Mouse (Mus musculus) CH12.LX (cell line): ENCODE results near the gene Gm20388. TPM values are rescaled to one million over a fixed set of nuclear protein-coding genes. Genes with fewer than 3 reads are reported as not detected.

ENCODE experiments used
- DNase-seq: peaks from one replicate; pipeline ENCODE4 v3.0.0-alpha.2; 2013; ENCODE audit errors: extremely low read depth
- H3K27ac ChIP-seq: 2 replicates; pipeline ENCODE4 v1.5.1; 2012; ENCODE audit warnings: low read depth, mild to moderate bottlenecking, control low read depth, moderate library complexity; ENCODE audit not compliant: insufficient read depth
- H3K27me3 ChIP-seq: replicated peaks from 2 replicates; pipeline ENCODE3; 2012; ENCODE audit warnings: inconsistent platforms
- H3K36me3 ChIP-seq, 2 experiments: replicated peaks in 1 of 2; 2 replicates each; pipeline versions ENCODE3 to v1.6.1; 2012; ENCODE audit warnings: inconsistent platforms in 1 of 2, low read length in 1 of 2, mild to moderate bottlenecking in 1 of 2, mixed read lengths in 1 of 2, moderate library complexity in 1 of 2; ENCODE audit not compliant: control insufficient read depth in 1 of 2, insufficient read depth in 1 of 2
- H3K4me1 ChIP-seq, 2 experiments: 2 replicates each; pipeline ENCODE4 v1.6.1; 2012; ENCODE audit warnings: inconsistent platforms in 1 of 2, moderate library complexity in 1 of 2; ENCODE audit not compliant: insufficient read depth in 2 of 2, control insufficient read depth in 1 of 2
- H3K4me2 ChIP-seq: 2 replicates; pipeline ENCODE4 v1.6.1; 2012; ENCODE audit warnings: low read depth, mild to moderate bottlenecking, control low read depth; ENCODE audit not compliant: poor library complexity, insufficient read depth, severe bottlenecking
- H3K4me3 ChIP-seq, 3 experiments: fragments of 150-350 bp in 1 of 3; sonication (generic) in 1 of 3; replicated peaks in 1 of 3; 2 replicates each; pipeline versions ENCODE3 to v1.5.1; 2011 to 2012; ENCODE audit warnings: low read depth in 2 of 3, low read length in 2 of 3, mild to moderate bottlenecking in 2 of 3, moderate library complexity in 2 of 3, control low read depth in 1 of 3, improper control_type of control experiment in 1 of 3, inconsistent platforms in 1 of 3, mixed read lengths in 1 of 3; ENCODE audit not compliant: poor library complexity in 1 of 3
- H3K79me2 ChIP-seq: replicated peaks from 2 replicates; pipeline ENCODE4 v1.6.1; 2012; ENCODE audit warnings: mild to moderate bottlenecking, moderate library complexity; ENCODE audit not compliant: control insufficient read depth, poor library complexity, insufficient read depth, severe bottlenecking; ENCODE audit errors: extremely low read depth
- H3K9ac ChIP-seq: 2 replicates; pipeline ENCODE4 v1.6.1; 2012; ENCODE audit warnings: low read depth, mild to moderate bottlenecking, control low read depth, moderate library complexity; ENCODE audit not compliant: insufficient read depth
- H3K9me3 ChIP-seq: replicated peaks from 2 replicates; pipeline ENCODE3; 2012; ENCODE audit warnings: low read length, inconsistent platforms, mixed read lengths
- CHD1 ChIP-seq: IDR thresholded peaks from 2 replicates; pipeline ENCODE4 v1.6.1; 2012; ENCODE audit warnings: low read depth, low read length, improper control_type of control experiment, inconsistent platforms
- CTCF ChIP-seq, 2 experiments: IDR thresholded peaks in 1 of 2; conservative IDR thresholded peaks in 1 of 2; 2 replicates each; pipeline ENCODE4 v1.5.1; 2011 to 2012; ENCODE audit warnings: low read depth in 2 of 2, low read length in 2 of 2, improper control_type of control experiment in 1 of 2, inconsistent platforms in 1 of 2, mild to moderate bottlenecking in 1 of 2, moderate library complexity in 1 of 2
- E2F4 ChIP-seq: IDR thresholded peaks from 2 replicates; pipeline ENCODE4 v1.6.1; 2011; ENCODE audit warnings: low read depth, low read length, improper control_type of control experiment; ENCODE audit not compliant: insufficient replicate concordance
- ELF1 ChIP-seq: IDR thresholded peaks from 2 replicates; pipeline ENCODE4 v1.6.1; 2014; ENCODE audit warnings: low read depth, mild to moderate bottlenecking, inconsistent platforms, low read length, improper control_type of control experiment
- EP300 ChIP-seq: IDR thresholded peaks from 2 replicates; pipeline ENCODE4 v1.6.1; 2011; ENCODE audit warnings: low read length, improper control_type of control experiment
- JUND ChIP-seq: conservative IDR thresholded peaks from 2 replicates; pipeline ENCODE4 v1.6.1; 2011; ENCODE audit warnings: low read depth, low read length, improper control_type of control experiment
- KAT2A ChIP-seq: IDR thresholded peaks from 2 replicates; pipeline ENCODE4 v1.6.1; 2012; ENCODE audit warnings: low read length, improper control_type of control experiment, inconsistent platforms; ENCODE audit not compliant: insufficient replicate concordance
- MAFK ChIP-seq: IDR thresholded peaks from 2 replicates; pipeline ENCODE4 v1.6.1; 2011; ENCODE audit warnings: low read length, improper control_type of control experiment; ENCODE audit not compliant: insufficient replicate concordance
- MAX ChIP-seq: IDR thresholded peaks from 2 replicates; pipeline ENCODE4 v1.6.1; 2011; ENCODE audit warnings: low read length, improper control_type of control experiment
- MEF2A ChIP-seq: IDR thresholded peaks from 2 replicates; pipeline ENCODE4 v1.6.1; 2014; ENCODE audit warnings: low read depth, mild to moderate bottlenecking, inconsistent platforms, low read length, improper control_type of control experiment, borderline replicate concordance
- NELFE ChIP-seq: IDR thresholded peaks from 2 replicates; pipeline ENCODE4 v1.6.1; 2011; ENCODE audit warnings: low read depth, low read length, improper control_type of control experiment
- NRF1 ChIP-seq: IDR thresholded peaks from 2 replicates; pipeline ENCODE4 v1.6.1; 2014; ENCODE audit warnings: low read depth, mild to moderate bottlenecking, inconsistent platforms, low read length, improper control_type of control experiment, moderate library complexity
- POLR2A ChIP-seq: IDR thresholded peaks from 2 replicates; pipeline ENCODE4 v1.6.1; 2011; ENCODE audit warnings: low read depth, mild to moderate bottlenecking, improper control_type of control experiment, low read length
- RAD21 ChIP-seq: IDR thresholded peaks from 2 replicates; pipeline ENCODE4 v1.6.1; 2011; ENCODE audit warnings: low read depth, mild to moderate bottlenecking, low read length, improper control_type of control experiment, moderate library complexity
- SIN3A ChIP-seq: IDR thresholded peaks from 2 replicates; pipeline ENCODE4 v1.6.1; 2012; ENCODE audit warnings: low read length, improper control_type of control experiment, inconsistent platforms
- TCF12 ChIP-seq: IDR thresholded peaks from 2 replicates; pipeline ENCODE4 v1.6.1; 2014; ENCODE audit warnings: low read depth, mild to moderate bottlenecking, inconsistent platforms, low read length, improper control_type of control experiment
- ZC3H11A ChIP-seq: IDR thresholded peaks from 2 replicates; pipeline ENCODE4 v1.6.1; 2012; ENCODE audit warnings: low read depth, mild to moderate bottlenecking, inconsistent platforms, low read length, improper control_type of control experiment
- ZKSCAN1 ChIP-seq: IDR thresholded peaks from 2 replicates; pipeline ENCODE4 v1.6.1; 2012; ENCODE audit warnings: low read depth, inconsistent platforms, low read length, improper control_type of control experiment, borderline replicate concordance
- ZNF384 ChIP-seq: IDR thresholded peaks from 2 replicates; pipeline ENCODE4 v1.6.1; 2012; ENCODE audit warnings: low read depth, low read length, improper control_type of control experiment, inconsistent platforms
- dilution Hi-C: fragments of 300-500 bp; cut with MboI; formaldehyde crosslinking; loops from 2 replicates; pipeline ENCODE4 v1.14.3; 2020; ENCODE audit warnings: low sequenced_read_pairs; ENCODE audit not compliant: extremely low pct_unique_long_range_greater_than_20kb, extremely low pct_ligation_motif_present
- in situ Hi-C: fragments of 300-500 bp; cut with MboI; formaldehyde crosslinking; loops from 3 replicates; pipeline ENCODE4 v1.14.3; 2019; ENCODE audit warnings: low sequenced_read_pairs, low pct_ligation_motif_present, low pct_unique_long_range_greater_than_20kb, mixed read lengths
- polyA plus RNA-seq: library from polyadenylated mRNA; unstranded; fragments of >175 nt; gene quantifications from 2 replicates; pipeline ENCODE4 v1.2.1, GENCODE M21; 2012; ENCODE audit warnings: low read depth; ENCODE audit not compliant: insufficient read length
- total RNA-seq, 2 experiments: library from RNA; depleted of rRNA; stranded (reverse); fragments of 300-350 nt in 1 of 2; fragments of >200 nt in 1 of 2; gene quantifications; 2 replicates each; pipeline ENCODE4 v1.2.3; 2012 to 2014

The Gm20388 gene
- total and polyA plus RNA-seq, 3 experiments = 14.8 to 26.3 (median 22.2) TPM

DNA sequence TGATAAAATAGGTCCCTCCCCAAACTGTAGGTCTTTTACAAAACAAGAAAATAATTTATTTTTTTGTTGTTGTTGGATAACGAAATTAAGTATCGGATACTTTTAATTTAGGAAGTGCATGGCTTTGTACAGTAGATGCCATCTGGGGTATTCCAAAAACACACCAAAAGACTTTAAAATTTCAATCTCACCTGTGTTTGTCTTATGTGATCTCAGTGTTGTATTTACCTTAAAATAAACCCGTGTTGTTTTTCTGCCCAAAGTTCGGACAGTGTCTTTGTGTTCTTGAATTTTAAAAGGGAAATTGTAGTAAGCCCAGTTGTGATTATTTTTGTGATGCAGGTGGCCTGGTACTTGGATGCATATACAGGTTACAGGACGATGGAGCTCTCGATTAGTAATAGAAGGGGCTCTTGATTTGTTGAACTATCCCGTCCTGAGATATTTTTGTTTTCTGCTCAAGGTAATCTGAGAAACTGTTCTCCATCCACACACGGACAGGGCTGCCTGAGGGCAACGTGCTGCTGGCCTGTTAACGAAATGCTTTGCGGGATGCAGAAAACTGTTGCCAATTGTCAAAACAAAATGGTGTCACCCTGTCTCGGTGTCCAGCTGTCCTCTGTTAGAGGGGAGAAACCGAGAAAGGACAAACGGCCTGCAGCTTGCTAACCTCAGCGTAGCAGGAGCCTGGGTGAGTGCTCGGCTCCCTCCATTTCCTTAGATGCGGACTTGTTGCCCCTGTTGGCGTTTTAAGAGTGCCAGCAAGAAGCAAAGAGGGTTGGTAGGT, 1208.2 kb downstream of the Gm20388 start:
- TF ChIP-seq EP300 = no peak
- TF ChIP-seq ELF1 = no peak
- peaks cover 28% of the 10 kb centered on the region for H3K9me3 ChIP-seq
- dilution Hi-C loops = no loop called here

DNA sequence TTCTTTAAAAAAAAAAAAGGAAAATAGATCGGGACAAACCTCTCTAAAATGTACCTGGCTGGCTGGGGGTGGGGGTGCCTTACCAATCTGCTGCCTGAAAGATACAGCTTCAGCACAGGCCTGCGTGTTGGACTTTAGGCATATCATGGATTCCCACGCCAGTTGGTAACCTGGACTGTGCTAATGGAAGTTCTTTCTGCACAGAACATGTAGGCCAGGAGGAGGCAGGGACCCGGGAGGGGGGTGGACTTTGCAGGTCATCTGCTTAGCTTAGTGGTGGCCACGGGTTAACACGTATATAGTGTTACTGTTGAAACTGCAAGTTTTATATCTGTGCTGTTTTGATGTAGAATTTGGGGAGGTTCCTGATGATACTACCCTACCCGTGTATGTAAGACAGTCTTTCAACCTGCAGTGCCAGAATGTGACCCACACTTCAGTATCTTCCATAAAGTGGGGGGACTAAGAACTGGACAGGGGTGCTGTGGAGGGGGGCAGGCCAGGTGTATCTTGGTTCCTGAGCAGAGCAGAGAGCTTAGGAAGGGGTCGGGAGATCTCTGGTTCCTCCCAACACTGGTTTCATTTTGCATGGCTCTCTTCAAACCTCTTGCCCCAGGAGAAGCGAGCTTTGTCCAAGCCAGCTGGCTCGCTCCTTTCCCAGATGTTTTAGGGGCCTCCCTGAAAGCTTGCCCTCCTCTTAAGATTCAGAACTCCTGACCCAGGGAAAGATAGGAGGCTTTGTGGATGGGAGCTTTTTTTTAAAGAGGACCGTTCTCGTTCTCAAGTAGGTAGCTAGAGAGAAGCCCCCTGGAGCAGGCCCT, 1209.2 kb downstream of the Gm20388 start:
- no peak for DNase-seq
- H3K4me2 ChIP-seq = no peak overlapping the region
- in situ Hi-C loops (loop anchor here (5.0 kb wide), 1 partner anchor 92 kb away; no protein-coding TSS in a partner anchor), dilution Hi-C loops (no loop called here)
- no peak overlapping the region for H3K9ac ChIP-seq
- TF ChIP-seq TCF12 (no peak), JUND (no peak), ZNF384 (no peak), EP300 (no peak), CHD1 (no peak), CTCF (conservative IDR thresholded peaks at IDR 0.05 in 1 of 2, IDR thresholded peaks at IDR 0.05 in 1 of 2; ENCODE audit: low read depth in 2 of 2, low read length in 2 of 2) (no peak), RAD21 (no peak), MAFK (no peak), NELFE (no peak), E2F4 (no peak), POLR2A (no peak), KAT2A (no peak), MEF2A (no peak), SIN3A (no peak), ELF1 (no peak), ZC3H11A (no peak), MAX (no peak), ZKSCAN1 (no peak), NRF1 (no peak)
- peaks cover 28% of the 10 kb centered on the region for H3K9me3 ChIP-seq
- H3K79me2 ChIP-seq = no peaks in the 10 kb centered on the region
- H3K27ac ChIP-seq = no peak overlapping the region
- H3K4me3 ChIP-seq = no peak overlapping the region
- H3K4me1 ChIP-seq = peaks cover 7 to 14% of the 10 kb centered on the region in 2 experiments
- H3K27me3 ChIP-seq = peaks cover 53% of the 10 kb centered on the region
- H3K36me3 ChIP-seq = no peaks in the 10 kb centered on the region

More for the DNA sequence above, 1208.2 kb downstream of the Gm20388 start:
- Histone ChIP-seq H3K27me3 (peaks cover 47% of the 10 kb centered on the region), H3K9ac (no peak overlapping the region), H3K36me3 (no peaks in the 10 kb centered on the region), H3K4me3 (no peak overlapping the region), H3K4me1 (peaks cover 7 to 14% of the 10 kb centered on the region in 2 experiments), H3K79me2 (no peaks in the 10 kb centered on the region), H3K27ac (no peak overlapping the region), H3K4me2 (no peak overlapping the region)
- no peak for DNase-seq
- in situ Hi-C loops = loop anchor here (5.0 kb wide), 1 partner anchor 93 kb away; no protein-coding TSS in a partner anchor
